Mouse (Mus musculus): ENCODE measurements around the gene 1810009A15Rik. TPM values are rescaled to one million over a fixed set of nuclear protein-coding genes. Genes with fewer than 3 reads are reported as not detected.

The 1810009A15Rik gene
- polyA plus RNA-seq, 1 experiment: 23.6 TPM

DNA sequence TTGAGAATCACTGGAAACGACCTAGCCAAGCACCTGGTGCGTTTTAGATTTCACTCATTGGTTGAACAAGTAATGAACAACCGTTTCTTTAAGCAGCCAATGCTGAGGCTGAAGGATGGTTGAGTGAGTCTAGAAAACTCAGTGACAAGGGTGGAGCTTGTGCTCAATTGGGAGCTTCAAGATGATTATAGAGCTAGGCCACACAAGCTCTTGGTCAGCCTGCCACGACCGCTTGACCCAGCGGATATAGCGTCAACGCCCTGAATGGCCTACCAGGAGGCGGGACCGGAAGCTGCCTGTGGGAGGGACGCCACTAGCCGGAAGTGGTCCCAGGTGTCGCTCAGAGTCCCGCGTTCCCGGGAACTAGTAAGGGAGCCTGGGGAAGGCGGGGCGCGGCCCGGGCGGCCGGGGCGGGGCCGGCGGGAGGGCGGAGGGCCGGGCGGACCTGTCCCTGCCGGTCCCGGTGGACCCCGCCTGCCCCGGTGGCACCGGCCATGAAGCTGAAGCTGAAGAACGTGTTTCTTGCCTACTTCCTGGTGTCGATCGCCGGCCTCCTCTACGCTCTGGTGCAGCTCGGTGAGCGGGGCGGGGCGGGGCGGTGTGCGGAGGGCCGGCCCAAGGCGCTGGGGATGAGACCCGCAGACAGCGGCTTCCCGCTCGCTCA, 31.6 kb downstream of the 1810009A15Rik start, which contains the start of gene B3gat3:
B3gat3 (plus strand) TSS at position 302 of the 664 bp plus-strand sequence.
- no peak for DNase-seq (ENCODE audit: low read depth)

DNA sequence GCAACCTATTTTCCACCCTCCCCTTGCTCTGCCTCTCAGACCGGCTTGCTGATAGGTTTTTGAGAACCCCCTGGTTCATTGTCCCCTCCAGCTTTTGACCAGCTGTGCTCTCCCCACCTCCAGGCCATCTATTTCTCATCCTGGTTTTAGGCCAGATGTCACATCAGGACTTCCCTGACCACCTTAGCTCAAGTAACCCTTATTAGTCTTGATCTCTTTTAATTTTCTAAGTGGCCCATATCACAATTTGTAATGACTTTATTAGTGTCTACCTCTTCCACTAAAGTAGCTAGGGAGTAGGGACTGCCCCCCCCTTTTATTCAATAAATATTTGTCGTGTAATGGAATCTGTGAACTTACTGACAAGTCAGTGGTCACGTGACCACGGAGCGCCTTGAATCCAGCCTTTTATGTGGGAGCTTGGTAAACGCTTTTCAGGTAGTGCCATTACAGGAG, 32.2 kb downstream of the 1810009A15Rik start:
- no peak for DNase-seq (ENCODE audit: low read depth)

DNA sequence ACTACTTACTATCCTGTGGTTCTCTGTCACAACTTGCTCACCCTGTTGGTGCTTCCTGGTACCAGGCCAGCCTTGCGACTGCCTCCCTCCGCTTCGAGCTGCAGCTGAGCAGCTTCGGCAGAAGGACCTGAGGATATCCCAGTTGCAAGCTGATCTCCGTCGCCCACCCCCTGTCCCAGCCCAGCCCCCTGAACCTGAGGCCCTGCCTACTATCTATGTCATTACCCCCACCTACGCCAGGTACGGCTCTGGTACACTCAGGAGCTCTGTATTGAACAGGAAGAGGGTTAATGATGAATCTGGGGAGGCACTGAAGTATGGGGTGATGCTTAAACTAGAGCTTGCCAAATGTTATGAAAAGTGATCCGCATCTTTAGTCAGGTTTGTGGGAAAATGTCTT, 33.1 kb downstream of the 1810009A15Rik start:
- DNase-seq (ENCODE audit: low read depth): no peak

DNA sequence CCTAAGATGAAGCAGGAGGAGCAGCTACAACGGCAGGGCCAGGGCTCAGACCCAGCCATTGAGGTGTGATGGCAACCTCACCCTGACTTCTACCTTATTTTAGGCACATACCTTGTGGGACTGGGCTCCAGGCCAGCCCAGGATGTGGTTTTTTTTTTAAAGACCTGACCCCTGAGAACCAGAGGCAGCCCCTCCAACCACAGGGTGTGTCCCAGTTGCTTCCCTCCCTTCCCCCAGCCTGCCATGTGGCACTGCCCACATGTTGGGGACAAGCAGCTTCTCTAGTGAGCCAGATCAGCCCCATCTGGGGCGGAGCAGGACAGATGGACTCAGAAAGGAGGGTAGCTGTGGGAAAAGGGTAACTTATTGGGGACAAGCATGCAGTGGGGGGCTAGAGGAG, 38.1 kb downstream of the 1810009A15Rik start:
- DNase-seq (ENCODE audit: low read depth): no peak

DNA sequence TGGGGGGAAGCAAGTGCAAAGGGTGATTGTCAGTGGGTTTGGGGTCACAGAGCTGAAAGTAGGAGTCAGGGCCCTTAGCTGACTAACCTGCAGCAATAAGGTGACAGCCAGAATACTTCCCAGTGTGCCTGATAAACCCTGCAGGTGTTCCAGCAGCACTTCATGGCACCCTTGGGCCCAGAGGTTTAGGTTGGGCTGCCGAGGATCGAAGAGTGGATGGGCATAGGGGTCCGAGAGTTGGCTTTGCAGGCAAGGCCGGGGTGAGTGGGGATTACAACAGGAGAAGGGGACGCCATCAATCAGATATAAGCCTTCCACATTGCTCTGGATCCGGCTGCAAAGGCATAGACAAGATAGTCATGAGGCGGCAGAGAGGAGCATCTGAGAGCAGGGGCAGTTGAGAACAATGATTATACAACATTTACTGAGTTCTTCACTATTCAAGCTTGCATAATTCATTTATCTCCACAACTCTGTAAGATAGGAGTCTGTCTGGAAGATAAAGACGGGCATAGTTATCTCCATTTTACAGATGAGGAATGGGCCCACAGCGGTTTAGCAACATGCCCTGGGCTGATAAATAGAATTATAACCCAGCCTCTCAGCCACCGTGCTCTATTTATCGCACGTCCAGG, 39.4 kb downstream of the 1810009A15Rik start:
- no peak for DNase-seq (ENCODE audit: low read depth)

DNA sequence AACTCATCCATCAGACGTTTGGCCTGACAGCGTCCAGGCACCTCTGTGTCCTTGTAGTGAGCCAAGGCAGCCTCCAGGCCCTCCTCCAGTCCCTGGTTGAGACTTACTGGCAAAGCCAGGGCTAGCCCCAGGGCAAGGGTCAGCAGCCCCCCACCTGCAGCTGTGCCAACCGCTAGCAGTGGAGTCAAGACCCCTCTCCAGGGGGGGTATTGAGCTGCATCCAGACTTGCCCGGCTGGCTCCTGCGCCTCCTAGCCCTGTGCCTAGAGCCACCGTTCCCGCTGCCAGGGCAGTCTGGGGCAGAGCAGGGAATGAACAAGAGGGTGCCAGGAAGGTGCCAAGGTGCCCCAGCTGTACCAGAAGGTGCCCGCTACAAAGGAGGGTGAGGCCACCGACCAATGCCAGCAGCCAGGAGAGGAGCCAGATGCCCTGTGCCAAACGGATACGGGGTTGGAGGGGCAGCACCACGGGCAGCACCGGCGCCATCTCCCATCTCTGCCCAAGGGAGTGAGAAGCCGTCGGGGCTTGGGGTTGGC, 40.1 kb downstream of the 1810009A15Rik start:
- no peak for DNase-seq (ENCODE audit: low read depth)

DNA sequence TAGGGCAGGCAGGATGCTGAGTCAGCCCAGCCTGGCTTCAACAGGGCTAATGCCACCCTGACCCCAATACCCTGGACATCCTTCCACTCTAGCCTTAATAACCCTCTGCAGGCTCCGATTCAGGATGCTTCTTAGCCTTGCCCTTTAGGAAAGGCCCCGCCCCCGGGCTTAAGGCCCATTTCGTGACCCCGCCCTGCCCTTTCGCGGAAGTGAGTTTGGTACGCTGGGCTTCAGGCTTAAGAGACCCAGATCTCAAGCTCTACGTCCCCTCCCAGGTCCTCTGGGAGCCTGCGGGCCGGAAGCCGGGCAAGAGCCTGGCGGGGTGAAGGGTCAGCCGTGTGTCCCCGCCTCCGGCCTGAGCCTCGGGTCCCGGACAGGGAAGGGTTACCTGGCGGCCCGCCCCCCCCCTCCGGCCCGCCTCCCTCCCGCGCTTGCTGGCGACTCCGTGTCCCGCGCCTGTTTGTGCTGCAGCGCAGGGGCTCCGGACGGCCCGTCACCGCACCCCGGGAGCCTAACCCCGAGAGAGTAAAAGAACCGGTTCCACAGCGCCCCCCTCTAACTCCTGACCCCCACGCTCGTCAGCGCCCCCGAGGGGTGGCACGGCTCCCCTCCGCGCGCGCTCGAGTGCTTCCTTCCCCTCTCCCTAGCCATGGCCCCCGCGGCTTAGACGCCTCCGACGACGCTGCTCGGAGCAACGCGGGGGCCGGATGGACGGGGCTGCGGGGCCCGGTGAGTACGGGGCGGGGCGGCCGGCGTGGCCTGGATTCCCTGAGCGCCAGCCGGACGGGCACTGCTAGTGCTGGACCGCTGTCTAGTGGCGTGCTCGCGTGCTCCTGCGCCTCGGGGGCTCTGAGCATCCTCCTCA, 40.8 kb downstream of the 1810009A15Rik start, which contains the start of the genes Rom1 and Eml3:
Rom1 (minus strand) TSS at position 133 of the 865 bp plus-strand sequence.
Eml3 (plus strand) TSS at position 329 of the 865 bp plus-strand sequence.
- DNase-seq (ENCODE audit: low read depth): no peak

DNA sequence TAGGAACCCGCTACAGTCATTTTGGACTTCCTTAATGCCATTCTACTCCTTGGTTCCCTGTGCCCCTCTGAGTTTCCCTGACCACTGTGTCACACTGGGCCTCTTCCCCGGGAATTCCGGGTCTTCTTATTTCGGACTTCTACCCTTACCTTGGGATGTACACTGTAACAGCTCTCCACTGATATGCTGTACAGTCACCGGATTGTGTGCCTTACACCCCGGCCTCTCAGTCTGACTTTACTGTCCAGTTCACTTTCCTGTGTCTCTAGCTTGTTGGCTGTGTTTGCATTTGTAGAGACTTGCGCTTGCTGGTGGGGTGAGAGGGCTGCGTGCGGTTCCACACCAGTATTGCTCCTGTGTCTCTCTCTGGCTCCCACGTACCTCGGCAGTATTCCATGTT, 41.5 kb downstream of the 1810009A15Rik start:
- DNase-seq (ENCODE audit: low read depth): no peak

DNA sequence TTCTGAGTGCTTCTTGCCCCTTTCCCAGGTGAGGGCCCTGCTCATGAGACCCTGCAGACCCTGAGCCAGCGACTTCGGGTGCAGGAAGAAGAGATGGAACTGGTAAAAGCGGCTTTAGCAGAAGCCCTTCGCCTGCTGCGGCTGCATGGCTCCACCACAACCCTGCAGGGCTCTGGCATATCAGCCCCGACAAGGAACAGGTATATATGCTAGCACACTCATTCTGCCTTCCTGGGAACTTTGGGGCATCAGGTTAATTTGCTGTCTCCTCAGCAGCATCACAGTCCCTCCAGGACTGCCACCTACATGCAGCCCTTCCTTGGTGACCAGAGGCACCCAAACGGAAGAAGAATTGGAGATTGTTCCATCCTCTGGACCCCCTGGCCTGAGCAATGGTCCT, 42.1 kb downstream of the 1810009A15Rik start:
- no peak for DNase-seq (ENCODE audit: low read depth)

DNA sequence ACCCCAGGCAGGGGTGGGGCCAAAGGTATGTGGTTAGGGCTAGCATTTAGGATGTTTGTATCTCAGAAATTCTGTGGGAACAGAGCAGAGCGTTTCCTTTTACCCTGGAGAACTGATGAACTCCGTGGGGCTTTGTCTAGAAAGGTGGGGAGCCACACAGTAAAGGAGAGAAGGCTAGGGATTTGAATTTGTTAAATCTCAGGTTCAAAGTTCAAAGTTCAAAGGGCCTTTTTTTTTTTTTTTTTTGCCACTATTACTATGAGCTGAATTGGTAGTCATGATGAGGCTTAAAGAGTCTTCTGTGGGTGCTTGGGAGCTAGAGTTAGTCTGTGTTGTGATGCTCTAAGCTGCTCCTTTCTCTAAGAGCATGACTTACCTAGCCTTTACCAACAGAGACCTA, 48.1 kb downstream of the 1810009A15Rik start:
- DNase-seq (ENCODE audit: low read depth): no peak

Other genes starting within 250 kb of the 1810009A15Rik start
- gene Chrm1, start 225.1 kb upstream of the 1810009A15Rik start, polyA plus RNA-seq (2012; rRNA removed): 0.12 and 0.25 TPM in 2 replicates
- gene Slc3a2, start 165.5 kb upstream of the 1810009A15Rik start, polyA plus RNA-seq (2012; rRNA removed): 393 and 456 TPM in 2 replicates
- gene Wdr74, start 153.0 kb upstream of the 1810009A15Rik start, polyA plus RNA-seq (2012; rRNA removed): 30.1 and 32.2 TPM in 2 replicates
- 2.3 and 2.5 TPM in 2 replicates for gene 1700092M07Rik, start 148.1 kb upstream of the 1810009A15Rik start, polyA plus RNA-seq (2012; rRNA removed)
- 95.3 and 118 TPM in 2 replicates for gene Stx5a, start 147.4 kb upstream of the 1810009A15Rik start, polyA plus RNA-seq (2012; rRNA removed)
- 96.6 and 113 TPM in 2 replicates for gene Nxf1, start 131.8 kb upstream of the 1810009A15Rik start, polyA plus RNA-seq (2012; rRNA removed)
- gene Tmem223, start 117.9 kb upstream of the 1810009A15Rik start, polyA plus RNA-seq (2012; rRNA removed): 183 and 249 TPM in 2 replicates
- gene Tmem179b, start 114.4 kb upstream of the 1810009A15Rik start, polyA plus RNA-seq (2012; rRNA removed): 112 and 134 TPM in 2 replicates
- gene Taf6l, start 102.4 kb upstream of the 1810009A15Rik start, polyA plus RNA-seq (2012; rRNA removed): 17.4 and 19.6 TPM in 2 replicates
- 88.3 and 105 TPM in 2 replicates for gene Polr2g, start 90.3 kb upstream of the 1810009A15Rik start, polyA plus RNA-seq (2012; rRNA removed)
- gene Zbtb3, start 86.3 kb upstream of the 1810009A15Rik start, polyA plus RNA-seq (2012; rRNA removed): 2.4 and 2.9 TPM in 2 replicates
- gene Ttc9c, start 69.5 kb upstream of the 1810009A15Rik start, polyA plus RNA-seq (2012; rRNA removed): 22.7 and 23.1 TPM in 2 replicates
- gene Hnrnpul2, start 68.8 kb upstream of the 1810009A15Rik start, polyA plus RNA-seq (2012; rRNA removed): 19.0 and 35.0 TPM in 2 replicates
- 0.57 and 9.1 TPM in 2 replicates for gene AC129217.1, start 59.1 kb upstream of the 1810009A15Rik start, polyA plus RNA-seq (2012; rRNA removed)
- 306 and 363 TPM in 2 replicates for gene Bscl2, start 51.4 kb upstream of the 1810009A15Rik start, polyA plus RNA-seq (2012; rRNA removed)
- 0.43 and 0.46 TPM in 2 replicates for gene Gng3, start 49.7 kb upstream of the 1810009A15Rik start, polyA plus RNA-seq (2012; rRNA removed)
- gene Lrrn4cl, start 38.1 kb upstream of the 1810009A15Rik start, polyA plus RNA-seq (2012; rRNA removed): 6.9 and 8.7 TPM in 2 replicates
- gene Ubxn1, start 17.4 kb upstream of the 1810009A15Rik start, polyA plus RNA-seq (2012; rRNA removed): 88.9 and 91.5 TPM in 2 replicates
- gene Uqcc3, start 7.9 kb upstream of the 1810009A15Rik start, polyA plus RNA-seq (2012; rRNA removed): 37.9 and 50.6 TPM in 2 replicates
- gene Lbhd1, start 5.1 kb upstream of the 1810009A15Rik start, polyA plus RNA-seq (2012; rRNA removed): 2.5 and 3.0 TPM in 2 replicates
- gene Gm49403, start 4.9 kb upstream of the 1810009A15Rik start, polyA plus RNA-seq (2012; rRNA removed): not detected in 2 replicates
- gene Gm49416, start 73 bp downstream of the 1810009A15Rik start, polyA plus RNA-seq (2012; rRNA removed): not detected in 2 replicates
- 18.3 and 18.5 TPM in 2 replicates for gene Ints5, start 4.2 kb downstream of the 1810009A15Rik start, polyA plus RNA-seq (2012; rRNA removed)
- 134 and 150 TPM in 2 replicates for gene Ganab, start 9.2 kb downstream of the 1810009A15Rik start, polyA plus RNA-seq (2012; rRNA removed)
- gene B3gat3, start 31.5 kb downstream of the 1810009A15Rik start, polyA plus RNA-seq (2012; rRNA removed): 83.8 and 88.2 TPM in 2 replicates
- 9.6 and 11.7 TPM in 2 replicates for gene Rom1, start 40.5 kb downstream of the 1810009A15Rik start, polyA plus RNA-seq (2012; rRNA removed)
- gene Eml3, start 40.7 kb downstream of the 1810009A15Rik start, polyA plus RNA-seq (2012; rRNA removed): 42.4 and 50.5 TPM in 2 replicates
- 21.9 and 35.1 TPM in 2 replicates for gene Mta2, start 53.0 kb downstream of the 1810009A15Rik start, polyA plus RNA-seq (2012; rRNA removed)
- 19.1 and 20.7 TPM in 2 replicates for gene Tut1, start 65.0 kb downstream of the 1810009A15Rik start, polyA plus RNA-seq (2012; rRNA removed)
- gene Eef1g, start 78.2 kb downstream of the 1810009A15Rik start, polyA plus RNA-seq (2012; rRNA removed): 295 and 302 TPM in 2 replicates
- 53.6 and 56.8 TPM in 2 replicates for gene Ahnak, start 100.4 kb downstream of the 1810009A15Rik start, polyA plus RNA-seq (2012; rRNA removed)
- 4.0 and 6.9 TPM in 2 replicates for gene Scgb1a1, start 199.1 kb downstream of the 1810009A15Rik start, polyA plus RNA-seq (2012; rRNA removed)
- 3.5 and 6.4 TPM in 2 replicates for gene Asrgl1, start 246.8 kb downstream of the 1810009A15Rik start, polyA plus RNA-seq (2012; rRNA removed)